Mouse (Mus musculus) gastrocnemius, adult 18-20 months (tissue): ENCODE data around the gene Speer4d. TPM values are rescaled to one million over a fixed set of nuclear protein-coding genes. Genes with fewer than 3 reads are reported as not detected.
"Not testable (repeated sequence)": the region's sequence is repeated elsewhere in the genome, so short reads cannot be mapped to it uniquely, and the experiment has no call there.

Experiments used
- DNase-seq: peaks from one replicate; pipeline ENCODE4 v3.0.0; 2021; ENCODE audit warnings: low spot score
- long read RNA-seq, 2 experiments: library from polyadenylated mRNA; stranded (forward); transcript quantifications; one replicate each; pipeline ENCODE4 v2.0.0; 2021
- total RNA-seq, 2 experiments: library from RNA; stranded (reverse); gene quantifications; 2 replicates each; pipeline ENCODE4 v1.2.3; 2021

The Speer4d gene
- total RNA-seq: not detected
- long read RNA-seq, experiment 1: 0 reads
- long read RNA-seq, experiment 2: 0 reads

- not testable (repeated sequence) for DNase-seq
Observed at GRCm38 (mm10) chr5:15618764-15619163, at the start of gene Speer4d. TSS of gene Speer4d (plus strand) at chr5:15619064.

GRCm38 (mm10) chr5:15573735-15574134 lies 45.1 kb upstream of the Speer4d start:
- DNase-seq: not testable (repeated sequence)

GRCm38 (mm10) chr5:15577033-15577432 lies 41.8 kb upstream of the Speer4d start, which contains the start of gene Gm21083:
TSS of gene Gm21083 (plus strand) at chr5:15577333.
- not testable (repeated sequence) for DNase-seq

GRCm38 (mm10) chr5:15586351-15586750 lies 32.5 kb upstream of the Speer4d start:
- DNase-seq: not testable (repeated sequence)

GRCm38 (mm10) chr5:15588291-15588690 lies 30.6 kb upstream of the Speer4d start:
- DNase-seq: not testable (repeated sequence)

- not testable (repeated sequence) for DNase-seq
Observed at GRCm38 (mm10) chr5:15590635-15591034, 28.2 kb upstream of the Speer4d start.

GRCm38 (mm10) chr5:15591577-15591976 lies 27.3 kb upstream of the Speer4d start:
- DNase-seq: not testable (repeated sequence)

- not testable (repeated sequence) for DNase-seq
Observed at GRCm38 (mm10) chr5:15598831-15599230, 20.0 kb upstream of the Speer4d start.

- DNase-seq: not testable (repeated sequence)
Observed at GRCm38 (mm10) chr5:15600342-15600741, 18.5 kb upstream of the Speer4d start.

GRCm38 (mm10) chr5:15601481-15601880 lies 17.4 kb upstream of the Speer4d start:
- DNase-seq: not testable (repeated sequence)

- not testable (repeated sequence) for DNase-seq
Observed at GRCm38 (mm10) chr5:15601960-15602359, 16.9 kb upstream of the Speer4d start.

GRCm38 (mm10) chr5:15602424-15602947 lies 16.4 kb upstream of the Speer4d start:
- DNase-seq: not testable (repeated sequence)

GRCm38 (mm10) chr5:15603008-15603407 lies 15.9 kb upstream of the Speer4d start:
- not testable (repeated sequence) for DNase-seq

GRCm38 (mm10) chr5:15603585-15603984 lies 15.3 kb upstream of the Speer4d start:
- not testable (repeated sequence) for DNase-seq

GRCm38 (mm10) chr5:15606677-15607076 lies 12.2 kb upstream of the Speer4d start:
- not testable (repeated sequence) for DNase-seq

- DNase-seq: not testable (repeated sequence)
Observed at GRCm38 (mm10) chr5:15610695-15611094, 8.2 kb upstream of the Speer4d start.

GRCm38 (mm10) chr5:15616195-15616594 lies 2.7 kb upstream of the Speer4d start:
- DNase-seq: not testable (repeated sequence)

GRCm38 (mm10) chr5:15628136-15628535 lies 9.3 kb downstream of the Speer4d start:
- not testable (repeated sequence) for DNase-seq

GRCm38 (mm10) chr5:15630068-15630467 lies 11.2 kb downstream of the Speer4d start:
- DNase-seq: not testable (repeated sequence)

- not testable (repeated sequence) for DNase-seq
Observed at GRCm38 (mm10) chr5:15637637-15638036, 18.8 kb downstream of the Speer4d start.

- DNase-seq: not testable (repeated sequence)
Observed at GRCm38 (mm10) chr5:15645707-15646106, 26.8 kb downstream of the Speer4d start.

GRCm38 (mm10) chr5:15652334-15652733 lies 33.5 kb downstream of the Speer4d start:
- not testable (repeated sequence) for DNase-seq

- not testable (repeated sequence) for DNase-seq
Observed at GRCm38 (mm10) chr5:15656959-15657358, 38.1 kb downstream of the Speer4d start, which contains the start of gene 4930572O03Rik. TSS of gene 4930572O03Rik (minus strand) at chr5:15657059.
